In genomic region chr17:70881194-70881593, GRCm38 (mm10) we compare ENCODE assay signal across 26 mouse cellular contexts. TPM values are rescaled to one million over a fixed set of nuclear protein-coding genes. Genes with fewer than 3 reads are reported as not detected.
DNase-seq lines count a peak whose midpoint lies in the region; ATAC-seq and TF ChIP-seq lines count a peak whose summit lies in the region.
"Had no signal": no experiment of that assay in that cellular context is flagged by ENCODE, and none has a peak within 500 bp of the region (broad histone marks: within the 10 kb centered on the region; RNA-seq: fewer than 3 reads in every experiment).

No protein-coding gene starts in this region.

- H3K9ac ChIP-seq in forebrain, embryonic 14.5 days (ENCODE audit: low read length): no peak overlapping the region
- no peak overlapping the region for H3K9ac ChIP-seq in hindbrain, postnatal 0 days (replicated peaks; ENCODE audit: low read length)
- H3K9ac ChIP-seq: forebrain, postnatal 0 days; limb, embryonic 15.5 days; liver, embryonic 14.5 days; lung, embryonic 14.5 days had no signal

- H3K4me3 ChIP-seq in forebrain, embryonic 10.5 days: no peak overlapping the region
- H3K4me3 ChIP-seq in forebrain, embryonic 14.5 days (ENCODE audit: low read depth, low read length): no peak overlapping the region
- no peak overlapping the region for H3K4me3 ChIP-seq in hindbrain, postnatal 0 days (ENCODE audit: low read length)
- H3K4me3 ChIP-seq: limb, embryonic 15.5 days; megakaryocyte, embryonic 14.5 days had no signal

- 25% methylated on average over 7 of the region's 7 CpGs for WGBS in forebrain, embryonic 10.5 days
- 16% methylated on average over 7 of the region's 7 CpGs for WGBS in forebrain, embryonic 14.5 days
- 36% methylated on average over 7 of the region's 7 CpGs for WGBS in hindbrain, postnatal 0 days

- no peak for ATAC-seq in forebrain, embryonic 14.5 days
- no peak for ATAC-seq in hindbrain, postnatal 0 days
- ATAC-seq: activated CD4-positive, CD25-positive, alpha-beta regulatory T cell, adult 4 months; forebrain, postnatal 0 days; hindbrain, embryonic 16.5 days; intestine, embryonic 16.5 days; Patski had no signal

- DNase-seq in forebrain, embryonic 10.5 days (ENCODE audit: extremely low spot score, low spot score): no peak
- DNase-seq in forebrain, embryonic 14.5 days (ENCODE audit: low spot score): no peak
- DNase-seq in retina, postnatal 1 day: peak; percentile 47
- no peak for DNase-seq in retina, embryonic 14.5 days (ENCODE audit: low spot score)
- peak; percentile 36 for DNase-seq in forelimb bud, embryonic 11.5 days (ENCODE audit: low read depth, low spot score)
- DNase-seq in hindbrain, postnatal 0 days (ENCODE audit: low spot score): no peak
- no peak for DNase-seq in frontal cortex, postnatal 10 days (ENCODE audit: low spot score in 2 of 2)
- DNase-seq: adrenal gland, adult 8-10 months; cerebellum, adult 8-10 months; cerebellum, postnatal 36 days; forebrain, postnatal 0 days; gastrocnemius, postnatal 36 days; heart, postnatal 36 days; kidney, adult 9 months; kidney, postnatal 36 days; lung, embryonic 14.5 days; lung, postnatal 36 days; right cerebral cortex, postnatal 14 days had no signal

- no peaks in the 10 kb centered on the region for H3K36me3 ChIP-seq in forebrain, embryonic 10.5 days (replicated peaks)
- H3K36me3 ChIP-seq in forebrain, embryonic 14.5 days (ENCODE audit: control insufficient read depth, insufficient read depth, low read length): no peaks in the 10 kb centered on the region
- no peaks in the 10 kb centered on the region for H3K36me3 ChIP-seq in hindbrain, postnatal 0 days (ENCODE audit: insufficient read depth, low read length)
- H3K36me3 ChIP-seq: limb, embryonic 15.5 days had no signal

- H3K27me3 ChIP-seq in forebrain, embryonic 10.5 days (ENCODE audit: poor library complexity, severe bottlenecking): no peaks in the 10 kb centered on the region
- H3K27me3 ChIP-seq in forebrain, embryonic 14.5 days (replicated peaks; ENCODE audit: control insufficient read depth, insufficient read depth, low read length): no peaks in the 10 kb centered on the region
- no peaks in the 10 kb centered on the region for H3K27me3 ChIP-seq in hindbrain, postnatal 0 days (ENCODE audit: insufficient read depth, low read length)
- H3K27me3 ChIP-seq: limb, embryonic 15.5 days; Patski had no signal

- peaks cover 8% of the 10 kb centered on the region for H3K4me1 ChIP-seq in forebrain, embryonic 10.5 days
- no peaks in the 10 kb centered on the region for H3K4me1 ChIP-seq in forebrain, embryonic 14.5 days (ENCODE audit: control insufficient read depth, insufficient read depth, low read length)
- no peaks in the 10 kb centered on the region for H3K4me1 ChIP-seq in hindbrain, postnatal 0 days (ENCODE audit: insufficient read depth, low read length)

- H3K9me3 ChIP-seq in forebrain, embryonic 10.5 days: no peaks in the 10 kb centered on the region
- no peaks in the 10 kb centered on the region for H3K9me3 ChIP-seq in forebrain, embryonic 14.5 days (replicated peaks; ENCODE audit: control insufficient read depth, low read length)
- H3K9me3 ChIP-seq in hindbrain, postnatal 0 days (ENCODE audit: low read length): no peaks in the 10 kb centered on the region
- H3K9me3 ChIP-seq: limb, embryonic 15.5 days; megakaryocyte, embryonic 14.5 days had no signal

- H3K27ac ChIP-seq in forebrain, embryonic 10.5 days: peak overlapping the region; percentile 57; the same call in 1 of the 2 replicates
- no peak overlapping the region for H3K27ac ChIP-seq in forebrain, embryonic 14.5 days (ENCODE audit: low read depth, low read length)
- no peak overlapping the region for H3K27ac ChIP-seq in hindbrain, postnatal 0 days
- H3K27ac ChIP-seq: limb, embryonic 15.5 days; liver, embryonic 14.5 days; stomach, postnatal 0 days had no signal

- H3K4me2 ChIP-seq in forebrain, embryonic 14.5 days (ENCODE audit: low read length): no peak overlapping the region
- no peak overlapping the region for H3K4me2 ChIP-seq in hindbrain, postnatal 0 days (ENCODE audit: low read depth, low read length)
- H3K4me2 ChIP-seq: limb, embryonic 15.5 days; lung, embryonic 14.5 days had no signal

- no peak for TF ChIP-seq CTCF in hindbrain, postnatal 0 days (IDR thresholded peaks at IDR 0.05; ENCODE audit: low read depth)

RNA-seq across cellular contexts. Expression of gene Tgif1, which starts 27.8 kb away (rescaled TPM):
- 80.2 and 89.6 TPM in 2 replicates for polyA plus RNA-seq in forebrain, embryonic 10.5 days (2016; fragmentation: Nextera tagmentation; extraction: Ambion mirVana)
- 12.9 and 13.6 TPM in 2 replicates for polyA plus RNA-seq in forebrain, embryonic 14.5 days (2014; fragmentation: Nextera tagmentation; extraction: Ambion mirVana)
- 12.5 and 12.6 TPM in 2 replicates for total RNA-seq in hindbrain, postnatal 0 days (2014; rRNA removed)
- polyA plus RNA-seq in hindbrain, postnatal 0 days (2015; fragmentation: Nextera tagmentation; extraction: Ambion mirVana): 8.4 and 9.4 TPM in 2 replicates

Comparison
In these comparisons a context has a peak if more than half of its experiments do, and no peak if none do; other contexts are left out.
1. DNase-seq: peak in retina, postnatal 1 day (single experiment) and forelimb bud, embryonic 11.5 days (single experiment); none in forebrain, embryonic 10.5 days (single experiment), forebrain, embryonic 14.5 days (single experiment), retina, embryonic 14.5 days (single experiment), hindbrain, postnatal 0 days (single experiment) and frontal cortex, postnatal 10 days (0 of 2).